Mouse (Mus musculus) gastrocnemius, adult 2 months (tissue): ENCODE measurements around the gene Gtf3a. TPM values are rescaled to one million over a fixed set of nuclear protein-coding genes. Genes with fewer than 3 reads are reported as not detected.

Experiments used
- DNase-seq: peaks from one replicate; pipeline ENCODE4 v3.0.0; 2022
- H3K27ac ChIP-seq: fragments of 200-600 bp; 2 replicates; pipeline ENCODE4 v1.8.1; 2022; ENCODE audit warnings: mild to moderate bottlenecking
- H3K4me3 ChIP-seq: fragments of 200-600 bp; 2 replicates; pipeline ENCODE4 v1.8.1; 2022; ENCODE audit warnings: mild to moderate bottlenecking, moderate library complexity
- CTCF ChIP-seq: fragments of 200-600 bp; IDR thresholded peaks from 2 replicates; pipeline ENCODE4 v1.8.1; 2022; ENCODE audit warnings: antibody characterized with exemption, mild to moderate bottlenecking, moderate library complexity
- intact Hi-C: fragments of 180-260 bp; cut with DNase I; formaldehyde crosslinking; loops from one replicate; pipeline ENCODE4 v1.15.1; 2025
- total RNA-seq, 2 experiments: library from RNA; stranded (reverse); gene quantifications; 2 replicates each; pipeline ENCODE4 v1.2.3; 2021

Gtf3a gene
- total RNA-seq, 2 experiments from 2014 or later, result 25.7 to 31.9 TPM

DNA sequence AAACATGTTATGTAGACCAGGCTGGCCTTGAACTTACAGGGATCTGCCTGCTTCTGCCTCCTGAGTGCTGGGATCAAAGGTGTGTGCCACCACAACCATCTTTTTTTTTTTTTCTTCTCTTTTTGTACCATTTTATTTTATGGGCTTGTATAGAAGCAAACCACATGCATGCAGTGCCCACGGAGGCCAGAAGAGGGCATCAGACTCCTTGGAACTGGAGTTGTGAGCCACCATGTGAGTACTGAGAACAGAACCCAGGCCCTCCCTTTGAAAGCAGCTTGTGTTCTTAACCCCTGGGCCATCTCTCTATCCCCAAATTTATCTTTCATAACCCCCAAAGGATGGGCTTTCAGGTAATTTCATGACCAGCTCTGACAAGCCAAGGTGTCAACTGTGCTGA lies 54.8 kb downstream of the Gtf3a start:
- peak; percentile 17; the same call in 1 of the 2 replicates for TF ChIP-seq CTCF
- no peak for DNase-seq
- intact Hi-C loops, result no loop called here
- no peak overlapping the region for H3K4me3 ChIP-seq
- no peak overlapping the region for H3K27ac ChIP-seq

Other genes with a start within 250 kb of the Gtf3a start
- 10 to 100 TPM; 15.4 to 22.4 TPM for gene Usp12, start 153.7 kb upstream of the Gtf3a start, total RNA-seq
- 100 to 1,000 TPM; 120 to 155 TPM for gene Rpl21, start 115.8 kb upstream of the Gtf3a start, total RNA-seq
- gene Rasl11a, start 103.6 kb upstream of the Gtf3a start, total RNA-seq, result 1 to 10 TPM; 1.7 to 2.0 TPM
- 10 to 100 TPM; 23.0 to 25.9 TPM for gene Mtif3, start 15.1 kb downstream of the Gtf3a start, total RNA-seq
- gene Lnx2, start 127.9 kb downstream of the Gtf3a start, total RNA-seq, result 1 to 10 TPM; 3.3 to 3.4 TPM
- gene Polr1d, start 128.4 kb downstream of the Gtf3a start, total RNA-seq, result 10 to 100 TPM; 83.4 to 85.5 TPM
- gene Gsx1, start 240.0 kb downstream of the Gtf3a start, total RNA-seq, result not detected